Mouse (Mus musculus): ENCODE measurements at regions not wholly inside any gene's neighbourhood (a gene's known extent, or its start where the extent isn't known, plus 50 kb on each side); places are given as distances from the start of the nearest gene placed in this dataset.
A peak's percentile ranks its signal among the peaks of the same experiment; 100 is the strongest.

DNA sequence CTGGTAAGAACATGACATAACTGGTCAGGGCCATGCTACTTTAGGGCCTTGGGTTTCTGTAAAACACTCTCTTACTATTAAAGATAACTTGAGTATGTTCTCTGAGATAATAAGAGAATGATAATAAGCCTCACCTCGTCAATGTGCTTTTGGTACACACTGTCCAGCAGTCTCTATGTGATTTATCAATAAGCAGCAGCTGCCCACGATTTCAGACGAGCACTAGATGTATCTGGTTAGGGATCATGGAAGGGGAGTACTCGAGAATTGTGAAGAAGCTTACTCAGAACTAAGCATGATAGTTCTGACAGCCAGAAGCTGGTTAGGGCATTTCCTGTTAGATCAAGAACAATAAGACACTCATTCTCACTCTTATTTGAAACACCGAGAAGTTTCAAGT lies 53.8 kb downstream of the Neurod6 start:
- no peak for DNase-seq

- DNase-seq: no peak
Observed at GRCm38 (mm10) chr6:55620366-55620765, 60.7 kb downstream of the Neurod6 start.

DNA sequence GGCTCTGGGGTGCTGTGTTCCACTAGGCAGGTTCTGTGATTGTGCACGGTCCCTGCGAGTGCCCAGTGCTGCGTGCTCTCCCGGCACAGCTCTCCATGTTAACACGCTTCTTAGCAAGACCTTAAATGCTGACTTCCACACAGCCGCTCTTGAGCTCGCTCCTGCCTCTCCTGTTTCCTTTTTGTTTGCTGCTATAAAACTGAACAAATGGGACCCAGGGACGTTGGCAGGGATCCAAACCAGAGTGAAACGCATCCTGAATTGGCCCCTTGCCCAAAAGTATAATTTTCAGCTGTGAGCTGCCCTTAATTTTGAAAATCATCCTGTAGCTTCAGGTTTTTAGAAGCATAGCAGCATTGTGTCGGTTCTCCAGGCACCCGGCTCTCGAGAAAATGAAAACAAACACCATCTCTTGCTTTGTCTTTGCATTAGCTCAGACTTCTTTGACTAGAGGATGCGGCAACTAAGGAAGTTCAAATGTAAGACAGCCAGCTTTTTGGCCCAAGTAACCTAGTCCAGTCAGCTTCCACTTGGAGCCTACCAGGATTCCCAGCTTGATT lies 63.1 kb downstream of the Neurod6 start:
- peak; percentile 34 for DNase-seq

- DNase-seq: no peak
Observed at GRCm38 (mm10) chr6:55610395-55610794, 70.7 kb downstream of the Neurod6 start.

- DNase-seq: no peak
Observed at GRCm38 (mm10) chr6:55609976-55610375, 71.1 kb downstream of the Neurod6 start.

DNA sequence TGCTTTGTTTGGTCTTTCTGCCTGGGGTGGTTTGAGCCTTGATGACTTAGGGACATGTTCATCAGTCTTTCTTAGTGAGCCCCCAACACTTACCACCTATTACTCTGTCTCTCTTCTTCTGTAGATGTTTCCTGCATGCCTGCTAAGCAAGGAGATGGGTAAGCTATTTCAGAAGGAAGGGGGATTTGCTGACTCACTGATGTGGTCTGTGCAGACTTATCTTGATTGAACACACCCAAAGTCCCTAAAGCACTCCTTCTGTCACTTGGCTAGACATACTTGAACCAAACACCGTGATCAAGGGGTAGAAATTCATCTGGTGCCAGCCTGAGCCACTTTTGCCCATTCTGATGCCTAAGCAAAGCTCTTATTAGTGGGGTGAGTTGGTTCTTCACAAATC lies 72.0 kb downstream of the Neurod6 start:
- DNase-seq: no peak

DNA sequence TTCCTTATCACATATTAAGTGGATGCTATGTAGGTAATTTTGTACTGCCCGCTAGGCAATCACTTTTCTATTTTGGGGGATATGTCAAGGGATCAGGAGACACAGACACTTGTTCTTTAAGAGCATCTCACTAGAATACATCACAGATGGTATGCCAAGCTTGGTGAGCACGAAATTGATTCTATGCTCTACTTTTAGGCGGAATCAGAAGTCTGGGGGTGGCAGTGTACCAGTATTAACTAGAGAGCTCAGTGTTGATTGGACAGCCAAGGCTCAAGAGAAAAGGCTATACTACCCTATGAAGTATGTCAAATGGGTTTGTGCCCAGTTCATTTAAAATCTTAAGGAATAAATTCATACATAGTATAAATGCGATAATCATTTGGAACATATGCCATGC lies 84.0 kb downstream of the Neurod6 start:
- no peak for DNase-seq

- DNase-seq: no peak
Observed at GRCm38 (mm10) chr6:55592126-55592525, 88.9 kb downstream of the Neurod6 start.

GRCm38 (mm10) chr6:55581106-55581505 lies 100.0 kb downstream of the Neurod6 start:
- no peak for DNase-seq

GRCm38 (mm10) chr6:55580036-55580435 lies 101.0 kb downstream of the Neurod6 start:
- DNase-seq: no peak

DNA sequence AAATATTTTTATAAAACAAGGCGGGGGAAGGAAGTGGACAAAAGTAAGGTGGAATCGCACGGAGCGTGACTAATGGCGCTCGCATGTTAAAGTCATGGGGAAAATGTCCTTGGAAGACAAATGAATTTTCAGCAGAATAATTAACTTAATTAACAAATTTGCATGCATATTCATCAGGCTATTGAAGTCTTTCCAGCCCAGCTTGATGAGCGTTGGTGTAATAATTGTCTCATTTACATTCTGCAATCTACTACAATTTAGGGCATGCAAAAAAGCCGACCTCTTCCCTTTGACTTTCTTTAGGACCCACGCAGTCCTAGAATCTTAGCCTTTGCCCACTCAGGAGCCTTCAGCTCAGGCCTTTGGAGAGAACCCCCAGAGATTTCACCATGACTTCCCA lies 101.5 kb downstream of the Neurod6 start:
- no peak for DNase-seq

DNA sequence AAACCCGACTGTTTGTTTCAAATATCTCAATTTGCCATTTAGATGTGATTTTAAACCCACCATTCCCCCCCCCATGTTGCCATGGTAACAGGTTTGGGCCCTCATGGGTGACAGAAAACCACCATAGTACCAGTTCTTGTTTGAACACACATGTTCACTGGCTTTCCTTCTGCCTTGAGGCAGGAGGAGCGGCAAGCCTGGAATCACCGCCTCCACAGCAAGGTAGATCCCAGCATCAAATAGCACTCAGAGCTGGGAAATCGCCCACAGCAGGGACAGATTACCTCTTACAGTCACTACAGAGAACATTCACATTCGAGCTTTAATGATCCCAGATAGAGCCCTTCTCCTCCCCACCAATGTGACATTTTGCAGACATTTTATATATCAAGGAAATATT lies 102.0 kb downstream of the Neurod6 start:
- no peak for DNase-seq

DNA sequence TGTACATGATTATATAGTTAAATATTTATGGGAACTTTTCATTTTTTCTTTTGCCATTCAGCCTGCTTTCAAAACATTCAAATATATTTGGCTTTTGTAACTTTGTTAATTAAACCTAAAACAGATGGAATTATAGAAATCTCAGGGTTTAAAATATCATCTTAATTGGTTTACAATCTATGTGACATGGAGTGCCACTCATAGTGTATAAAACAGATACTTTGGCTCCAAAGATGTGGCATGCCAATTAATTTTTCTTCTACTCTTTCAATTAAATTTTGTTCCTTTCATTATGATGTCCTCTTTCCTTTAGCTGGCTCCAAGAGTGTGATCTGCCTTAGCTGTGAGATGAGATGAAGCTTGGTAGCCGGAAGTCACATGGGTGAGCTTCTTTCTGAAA lies 103.0 kb downstream of the Neurod6 start:
- no peak for DNase-seq

DNA sequence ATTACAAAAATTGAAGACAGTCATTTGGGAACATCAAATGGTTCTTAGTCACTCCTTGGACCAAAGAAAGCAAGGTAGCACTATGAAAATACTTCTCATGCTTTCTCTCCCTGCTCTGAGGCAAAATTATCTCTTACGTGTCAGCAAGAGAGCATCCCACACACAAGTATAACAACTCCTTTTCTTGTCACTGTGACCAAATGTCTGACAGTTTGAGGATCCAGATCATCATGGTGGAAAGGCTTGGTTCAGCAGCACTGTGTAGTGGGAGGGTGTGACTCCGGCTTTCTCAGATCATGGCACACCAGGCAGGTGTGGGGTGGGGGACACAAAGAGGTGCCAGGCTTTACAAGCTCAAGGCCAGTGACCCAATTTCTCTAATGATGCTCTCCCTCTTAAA lies 113.5 kb downstream of the Neurod6 start:
- no peak for DNase-seq

DNA sequence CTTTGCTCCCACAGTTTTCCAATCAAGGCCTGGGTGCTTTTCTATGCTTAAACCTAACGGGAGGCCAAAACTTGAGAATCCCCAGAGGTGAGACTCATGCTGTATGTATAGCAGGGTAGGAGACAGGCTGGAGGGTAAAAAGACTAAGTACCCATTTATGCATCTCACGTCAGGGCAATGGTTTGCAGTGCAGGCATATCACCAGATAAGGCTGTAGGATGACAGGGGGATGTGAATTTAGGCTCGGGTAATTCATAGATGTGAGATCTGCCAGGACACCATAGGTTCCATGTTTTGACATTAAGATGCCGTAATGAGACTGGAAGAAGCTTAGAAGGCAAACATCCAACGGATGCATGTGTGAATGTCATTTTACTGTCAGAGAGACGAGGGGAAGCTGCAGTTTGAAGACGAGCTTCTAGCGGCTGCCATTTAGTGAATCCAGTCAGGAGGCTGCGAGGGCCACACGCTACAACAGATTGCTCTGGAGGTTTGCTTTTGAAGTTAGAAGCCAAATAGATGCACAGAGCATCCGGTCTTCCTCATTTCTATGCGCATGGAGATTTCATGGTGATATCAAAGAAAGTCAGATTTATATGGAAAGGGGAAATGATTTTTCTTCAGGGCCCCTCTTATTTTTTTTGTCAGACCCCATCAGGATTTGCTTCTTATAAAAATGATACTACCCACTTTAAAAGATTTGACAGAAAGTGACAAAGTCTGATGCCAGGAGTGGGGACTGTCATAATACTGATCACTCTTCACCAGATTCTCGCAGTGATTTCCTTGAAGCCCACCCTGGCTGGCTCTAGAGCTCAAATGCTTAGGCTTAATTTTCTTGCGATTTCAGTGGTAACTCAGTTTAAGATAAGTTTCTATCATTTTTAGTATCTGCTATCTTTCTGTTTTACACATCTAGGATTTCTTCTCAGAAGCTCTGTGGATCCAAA lies 113.8 kb downstream of the Adcyap1r1 start:
- no peak for DNase-seq

DNA sequence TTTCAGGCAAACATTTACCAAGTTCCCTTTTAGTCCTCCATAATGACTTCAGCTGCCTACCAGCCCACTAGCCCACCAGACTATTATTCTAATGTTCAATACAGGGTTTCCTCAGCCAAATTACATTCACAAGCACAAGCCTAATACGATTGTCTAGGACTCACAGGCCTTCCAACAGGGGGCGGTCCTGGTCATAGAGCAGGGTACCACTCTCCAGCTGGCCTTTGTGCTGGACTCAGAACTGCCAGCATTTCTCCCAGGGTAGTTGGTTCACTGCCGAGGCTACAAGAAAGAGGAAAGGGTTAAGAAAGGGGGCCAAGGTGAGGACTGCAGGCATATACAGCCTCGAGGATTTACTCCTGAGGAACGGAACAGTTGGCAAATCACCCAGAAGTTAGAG lies 108.8 kb downstream of the Adcyap1r1 start:
- no peak for DNase-seq

- no peak for DNase-seq
Observed at GRCm38 (mm10) chr6:55559797-55560196, 108.0 kb downstream of the Adcyap1r1 start.

Data from gastrocnemius, postnatal 10 days (tissue).